Mouse (Mus musculus): Measurements from ENCODE around the gene Gm20388.

DNA sequence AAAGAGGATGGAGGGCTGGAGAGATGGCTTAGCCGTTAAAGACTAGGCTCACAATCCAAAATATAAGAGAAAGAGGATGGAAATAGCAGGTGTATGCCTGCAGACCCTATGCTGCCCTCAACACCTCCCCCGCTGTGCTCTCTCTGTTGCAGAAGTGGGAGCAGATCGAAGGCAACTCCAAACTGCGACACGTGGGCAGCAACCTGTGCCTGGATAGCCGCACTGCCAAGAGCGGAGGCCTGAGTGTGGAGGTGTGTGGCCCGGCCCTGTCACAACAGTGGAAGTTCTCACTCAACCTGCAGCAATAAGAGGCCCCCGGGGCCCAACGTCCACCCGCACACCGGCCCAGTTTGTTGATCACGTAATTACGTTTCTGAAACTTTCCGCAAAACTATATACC is 4432.5 kb downstream of the Gm20388 start:
- TF ChIP-seq CTCF (IDR thresholded peaks at IDR 0.05; ENCODE audit: borderline replicate concordance, extremely low read depth, insufficient read depth, insufficient read length) (no peak), POLR2A (IDR thresholded peaks at IDR 0.05; ENCODE audit: borderline replicate concordance, extremely low read depth, insufficient read depth, insufficient read length, poor library complexity, severe bottlenecking) (no peak)

Measured in brain, embryonic 14.5 days (tissue).